Mouse (Mus musculus) spleen, adult 12 weeks (tissue): ENCODE measurements around the gene Cers4.

ENCODE experiments used
- DNase-seq: peaks from one replicate; pipeline ENCODE4 v3.0.0; 2022; ENCODE audit warnings: low spot score

Gene Cers4

DNA sequence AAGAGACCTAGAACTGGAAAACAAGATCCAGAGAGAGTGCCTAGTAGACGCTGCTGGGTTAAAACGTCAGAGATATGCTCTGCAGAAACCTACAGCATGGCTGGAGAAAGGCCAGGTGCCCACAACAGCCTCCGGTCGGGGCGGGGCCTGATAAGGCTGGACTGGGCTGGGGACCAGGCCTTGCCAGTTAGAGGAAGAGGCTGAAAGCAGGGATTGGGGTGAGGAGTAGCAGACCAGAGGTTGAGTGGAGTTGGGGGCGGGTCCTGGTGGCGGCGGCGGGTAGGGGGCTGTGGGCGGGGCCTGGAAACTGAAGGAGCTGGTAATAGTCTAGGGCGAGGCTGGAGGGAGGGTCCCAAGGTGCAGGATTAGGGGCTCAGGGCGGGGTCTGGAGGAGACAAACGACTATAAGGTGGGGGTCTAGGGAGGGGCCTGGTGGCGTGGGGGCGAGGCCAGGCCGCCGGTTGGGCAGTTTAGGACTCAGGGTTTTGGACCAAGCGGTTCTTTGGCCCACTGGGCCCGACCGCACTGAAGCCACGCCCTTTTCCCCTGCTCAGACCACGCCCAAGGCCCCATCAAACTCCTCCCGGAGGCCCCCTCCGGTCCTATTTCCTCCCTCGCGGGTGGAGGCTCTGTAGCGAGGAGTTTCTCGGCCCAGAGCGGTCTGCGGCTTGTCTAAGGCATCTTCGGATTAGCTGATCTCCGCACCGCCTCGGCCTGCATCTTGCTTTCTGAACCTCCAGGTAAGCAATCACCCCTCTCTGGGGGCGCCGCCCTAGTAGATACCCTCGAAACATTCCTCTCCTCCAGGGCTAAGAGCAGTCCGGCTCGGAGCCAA is at the start of gene Cers4:
Cers4 (plus strand) TSS at position 176 of the 835 bp plus-strand sequence.
- peak; percentile 66 for DNase-seq

DNA sequence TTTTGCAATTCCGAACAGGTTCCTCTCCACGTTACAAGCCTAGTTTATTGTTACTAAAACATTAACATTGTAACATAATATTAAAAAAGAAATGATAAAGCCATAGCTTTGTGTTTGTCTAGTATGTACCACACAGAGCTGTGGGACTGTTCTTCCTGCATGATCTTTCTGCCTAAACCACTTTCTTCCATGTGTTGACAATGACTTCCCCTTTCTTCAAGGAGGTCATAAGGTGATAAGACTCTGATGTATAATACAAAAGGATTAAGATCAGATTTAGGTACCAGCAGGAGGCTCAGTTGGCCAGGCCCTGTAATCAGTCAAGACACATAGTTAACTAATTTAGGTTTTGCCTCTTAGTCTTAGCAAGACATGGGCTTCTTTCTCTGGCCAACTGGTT is 34.7 kb upstream of the Cers4 start:
- no peak for DNase-seq

DNA sequence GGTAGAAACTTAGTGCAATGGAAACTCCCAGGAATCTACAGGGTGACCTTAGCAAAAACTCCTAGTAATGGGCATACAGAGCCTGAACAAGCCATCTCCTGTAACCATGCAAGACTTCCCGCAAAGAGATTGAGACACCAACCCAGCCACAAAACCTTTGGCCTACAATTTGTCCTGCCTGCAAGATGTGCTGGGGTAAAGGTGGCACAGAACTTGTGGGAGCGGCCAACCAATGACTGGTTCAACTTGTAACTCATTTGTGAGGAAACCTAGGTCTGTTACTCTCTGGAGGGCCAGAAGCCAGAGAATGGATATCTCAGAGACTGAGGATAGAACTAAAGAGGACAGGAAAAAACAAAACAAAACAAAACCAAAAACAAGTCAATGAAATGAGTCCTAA is 29.8 kb upstream of the Cers4 start:
- DNase-seq, result no peak

DNA sequence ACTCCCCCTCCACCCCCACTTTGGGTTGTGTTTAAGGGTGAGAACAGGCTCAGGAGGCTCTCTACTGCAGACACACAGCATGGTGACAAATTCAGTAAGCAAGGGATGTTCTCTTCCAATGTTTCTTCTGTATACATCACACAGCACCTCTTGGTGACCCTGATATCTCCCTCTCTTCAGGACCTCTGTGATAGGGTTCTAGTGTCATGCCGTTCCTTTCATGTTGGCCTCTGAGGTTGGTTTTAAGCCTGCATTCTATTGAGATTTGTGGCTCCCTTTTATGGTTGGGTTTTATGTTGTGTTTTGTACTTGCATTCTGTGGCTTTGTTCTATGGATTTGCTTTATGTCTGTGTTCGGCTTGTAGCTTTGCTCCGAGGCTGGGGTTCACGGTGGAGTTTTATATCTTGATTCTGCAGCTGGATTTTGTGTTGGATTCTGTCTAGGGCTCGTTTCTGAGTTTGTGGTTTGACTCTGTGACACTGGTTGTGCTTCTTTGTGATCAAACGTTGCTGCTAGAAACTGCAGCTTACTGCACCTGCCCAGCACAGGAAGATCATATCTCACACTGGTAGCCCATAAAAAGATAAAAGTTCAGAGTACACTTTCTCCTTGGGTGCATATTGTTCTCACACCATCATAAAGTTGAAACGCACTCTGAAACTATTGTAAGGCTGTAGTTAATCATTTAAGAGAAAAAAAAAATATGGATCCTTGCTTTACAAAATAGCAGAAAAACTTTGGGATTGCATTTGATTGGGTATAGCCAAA is 18.2 kb upstream of the Cers4 start:
- no peak for DNase-seq

DNA sequence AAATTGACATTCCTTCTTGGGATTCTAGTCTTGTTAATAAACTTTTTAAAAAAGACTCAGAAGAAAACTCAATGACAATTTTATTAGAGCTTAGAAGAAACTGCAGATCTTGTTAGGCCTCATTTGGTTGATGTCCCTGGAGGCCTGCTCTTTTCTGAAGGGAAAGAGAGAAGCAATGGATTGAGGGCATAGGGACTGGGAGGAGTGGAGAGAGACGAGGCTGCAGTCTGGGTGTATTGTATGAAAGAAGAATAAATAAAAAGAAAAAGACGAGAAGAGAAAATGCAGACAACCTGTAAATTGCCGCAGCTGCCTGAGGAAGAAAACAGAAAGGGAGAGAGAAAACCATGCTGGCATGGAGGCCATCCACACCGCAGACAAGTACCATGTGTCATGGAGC is 11.7 kb upstream of the Cers4 start:
- DNase-seq, result no peak

DNA sequence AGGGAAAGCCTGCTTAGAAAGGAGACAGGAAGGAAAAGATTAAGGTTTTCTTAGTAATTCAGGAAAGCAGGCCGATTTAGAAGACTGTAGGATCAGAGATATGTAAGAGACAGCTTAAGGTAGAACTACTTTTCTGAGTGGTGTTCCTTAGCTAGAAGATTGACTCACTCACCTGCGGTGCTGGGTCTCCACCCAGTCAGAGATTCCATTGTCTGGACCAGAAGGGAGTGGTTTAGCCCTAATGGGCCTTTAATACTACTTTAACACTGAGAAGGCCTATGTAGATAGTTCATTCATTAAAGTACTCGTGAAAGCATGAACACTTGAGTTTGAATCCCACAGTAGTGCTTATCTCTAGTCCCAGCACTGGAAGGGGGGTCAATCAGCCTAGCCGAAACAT is 11.2 kb upstream of the Cers4 start:
- DNase-seq, result no peak

DNA sequence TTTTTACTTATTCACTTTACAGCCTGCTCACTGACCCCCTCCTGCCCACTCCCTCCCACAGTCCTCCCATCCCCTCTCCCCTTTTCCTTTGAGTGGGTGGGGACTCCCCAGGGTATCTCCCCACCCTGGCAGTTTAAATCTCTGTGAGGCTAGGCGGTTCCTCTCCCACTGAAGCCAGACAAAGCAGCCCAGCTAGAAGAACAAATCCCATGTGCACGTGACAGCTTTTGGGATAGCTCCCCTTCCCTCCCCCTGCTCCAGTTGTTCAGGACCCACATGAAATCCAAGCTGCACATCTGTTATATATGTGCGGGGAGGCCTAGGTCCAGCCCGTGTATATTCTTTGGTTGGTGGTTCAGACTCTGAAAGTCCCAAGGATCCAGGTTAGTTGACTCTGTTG is 10.3 kb upstream of the Cers4 start:
- no peak for DNase-seq

DNA sequence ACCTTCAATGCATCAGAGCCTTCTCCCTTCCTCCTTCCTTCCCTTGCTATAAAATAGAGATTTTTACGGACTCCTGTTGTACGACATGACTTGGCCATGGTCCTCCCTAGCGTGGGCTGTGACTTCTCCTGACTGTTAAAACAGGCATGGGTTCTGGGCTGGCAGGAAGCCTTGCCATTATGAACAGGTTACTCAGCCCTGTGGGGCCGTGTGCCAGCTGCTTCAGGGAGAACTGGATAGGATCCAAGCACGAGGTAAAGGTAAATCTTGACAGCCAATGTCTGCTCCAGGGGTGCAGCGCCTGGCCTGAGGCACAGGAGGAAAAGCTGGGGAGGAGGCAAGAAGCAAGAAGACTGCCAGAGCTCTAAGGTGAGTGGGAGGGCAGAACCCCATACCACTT is 9.5 kb upstream of the Cers4 start:
- no peak for DNase-seq

DNA sequence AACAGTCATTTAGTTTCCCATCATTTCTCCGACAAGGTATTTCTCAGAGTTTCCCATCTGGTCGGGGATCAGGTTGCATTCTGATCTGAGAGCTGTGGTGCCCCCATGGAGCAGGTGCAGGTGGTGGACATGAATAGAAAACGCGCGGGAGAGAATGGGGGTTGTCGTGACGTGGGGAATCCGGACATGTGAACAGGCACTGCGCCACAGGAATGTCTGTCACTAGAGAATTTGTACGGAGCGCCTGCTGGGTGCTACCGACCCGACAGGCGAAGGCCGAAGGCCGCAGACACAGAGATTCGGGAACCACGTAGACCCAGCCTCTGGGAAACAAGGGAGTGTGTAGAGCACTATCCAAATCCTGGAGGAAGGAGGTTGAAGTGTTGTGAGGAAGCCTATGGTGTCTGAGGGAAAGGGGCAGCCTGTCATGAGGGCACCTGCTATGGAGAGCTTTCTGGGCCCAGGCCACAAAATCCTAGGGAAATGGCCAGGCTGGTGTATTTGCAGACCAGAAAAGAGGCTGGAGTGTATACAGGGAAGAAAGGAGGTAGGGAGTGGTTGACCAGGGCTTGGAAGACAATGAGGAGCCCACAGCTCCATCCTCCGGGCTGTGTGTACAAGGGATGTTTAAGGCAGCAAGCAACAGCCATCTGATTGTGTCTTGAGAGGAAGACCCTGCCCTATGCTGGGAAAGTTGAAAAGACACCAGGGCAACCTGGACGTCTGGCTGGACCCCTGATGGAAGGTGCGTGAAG is 1.0 kb downstream of the Cers4 start:
- peak; percentile 5 for DNase-seq

DNA sequence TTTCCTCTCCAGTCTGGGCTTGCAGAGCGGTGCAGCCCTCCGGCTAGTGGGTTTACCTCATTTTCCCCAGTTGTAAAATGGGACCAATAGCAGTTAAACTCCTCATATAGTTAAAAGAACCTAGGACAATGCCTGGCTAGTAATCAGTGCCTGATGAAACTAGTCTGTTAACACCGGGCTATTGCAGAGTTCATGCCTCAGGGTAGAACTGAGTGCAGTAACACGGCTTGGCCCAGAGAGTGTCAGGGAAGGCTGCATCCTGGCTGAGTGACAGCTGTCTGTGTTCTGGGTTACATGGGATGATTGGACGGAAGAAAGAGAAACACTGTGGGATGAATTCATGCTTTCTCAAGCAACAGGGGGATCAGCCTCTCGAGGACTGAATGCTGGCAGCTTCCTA is 3.1 kb downstream of the Cers4 start:
- DNase-seq, result no peak

DNA sequence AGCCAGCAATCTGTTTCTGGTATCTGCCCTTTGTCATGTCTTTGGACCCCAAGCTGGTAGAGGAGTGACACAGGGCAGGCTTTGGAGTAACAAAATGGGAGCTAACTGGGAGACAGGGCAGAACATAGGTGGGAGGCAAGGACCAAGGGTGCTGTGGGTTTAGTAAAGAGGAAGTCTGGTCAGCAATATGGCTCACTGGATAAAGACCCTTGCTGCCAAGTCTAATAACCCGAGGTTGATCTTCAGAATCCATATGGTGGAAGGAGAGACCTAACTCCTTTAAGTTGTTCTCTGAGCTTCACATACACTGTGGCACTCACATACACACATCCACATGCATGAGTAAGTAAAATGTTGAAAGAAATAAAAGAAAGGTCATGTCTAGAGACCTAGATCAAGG is 4.8 kb downstream of the Cers4 start:
- DNase-seq, result no peak

DNA sequence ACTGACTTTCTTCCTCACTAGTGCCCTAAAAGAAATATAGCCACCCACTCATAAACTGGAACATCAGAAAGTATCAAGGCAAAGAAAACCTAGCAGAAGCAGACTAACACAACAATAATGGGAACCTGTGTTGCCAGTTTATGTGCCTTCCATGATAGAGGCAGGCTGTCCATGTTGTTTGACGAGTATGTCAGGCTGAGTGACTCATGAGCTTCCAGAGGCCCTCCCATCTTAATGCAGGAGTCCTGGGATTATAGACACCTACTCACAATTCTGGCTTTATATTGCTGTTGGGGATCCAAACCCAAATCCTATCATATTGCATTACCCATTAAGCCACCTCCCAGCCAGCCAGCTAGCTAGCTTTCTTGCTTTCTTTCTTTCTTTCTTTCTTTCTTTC is 12.5 kb downstream of the Cers4 start:
- DNase-seq, result no peak

DNA sequence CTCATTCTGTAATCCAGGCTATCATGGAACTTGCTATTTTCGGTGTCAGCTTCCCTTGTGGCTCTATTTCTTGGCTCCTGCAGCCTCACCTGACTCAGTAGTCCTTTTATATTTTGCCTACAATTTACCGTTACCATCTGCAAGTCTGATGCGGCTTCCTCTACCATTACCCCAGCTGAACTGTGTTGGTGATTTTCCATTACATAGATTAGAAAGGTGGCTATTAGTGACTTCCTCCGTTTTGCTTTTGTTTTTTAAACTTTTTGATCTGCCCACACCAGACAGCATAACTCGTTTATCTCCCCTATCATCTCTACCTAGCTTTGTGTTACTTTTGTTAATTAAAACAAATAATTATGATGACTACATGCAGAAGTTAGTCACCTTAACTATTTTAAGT is 14.7 kb downstream of the Cers4 start:
- no peak for DNase-seq

DNA sequence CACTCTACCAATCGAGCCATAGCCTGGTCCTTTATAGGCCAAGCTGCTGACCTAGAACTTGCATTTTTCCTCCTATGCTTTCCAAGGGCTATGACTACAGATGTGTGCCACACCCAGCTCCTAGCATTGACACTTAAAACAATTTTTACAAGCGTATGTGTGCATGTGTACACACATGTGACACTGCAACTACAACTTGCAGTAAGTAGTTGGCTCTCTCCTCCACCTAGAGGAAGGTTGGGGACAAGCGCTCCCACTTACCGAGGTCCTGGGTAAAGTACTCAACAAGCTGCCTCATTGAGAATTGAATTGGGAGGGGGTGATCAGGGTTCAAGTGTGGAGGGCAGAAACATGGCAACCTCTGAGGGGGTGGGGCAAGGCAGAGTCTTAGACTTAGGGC is 18.0 kb downstream of the Cers4 start:
- DNase-seq, result no peak

DNA sequence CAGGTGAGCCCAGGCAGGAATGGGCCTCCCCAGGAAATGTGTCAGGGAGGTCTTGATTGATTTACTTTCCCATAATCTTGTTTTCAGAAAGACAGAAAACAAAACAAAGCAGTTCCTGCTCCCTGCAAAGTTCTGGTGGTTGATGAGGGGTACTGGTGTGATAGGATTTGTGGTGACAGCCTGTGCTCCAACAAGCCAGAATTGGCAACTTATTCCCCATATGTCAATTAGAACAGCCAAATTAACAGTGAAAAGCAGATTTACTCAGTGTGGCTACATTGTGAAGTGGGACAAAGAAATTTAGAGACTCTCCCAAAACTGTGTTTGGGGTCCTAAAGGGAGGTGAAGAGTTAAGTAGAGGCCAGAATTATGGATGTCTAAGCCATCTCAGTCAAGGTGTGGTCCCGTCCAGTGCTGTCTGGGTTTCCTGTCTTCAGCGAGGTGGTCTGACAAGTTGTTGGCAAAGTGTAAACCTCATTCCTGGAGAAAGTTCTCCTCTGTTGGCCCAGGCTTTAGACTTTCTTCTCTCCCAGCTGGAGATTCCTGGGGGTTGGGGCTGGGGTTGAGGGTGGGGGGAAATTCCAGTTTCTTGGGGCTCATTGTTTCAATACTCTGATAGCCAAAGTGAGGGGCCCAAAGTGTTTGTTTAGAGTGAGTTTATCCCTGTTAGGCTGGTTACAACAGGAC is 18.7 kb downstream of the Cers4 start:
- DNase-seq, result no peak

DNA sequence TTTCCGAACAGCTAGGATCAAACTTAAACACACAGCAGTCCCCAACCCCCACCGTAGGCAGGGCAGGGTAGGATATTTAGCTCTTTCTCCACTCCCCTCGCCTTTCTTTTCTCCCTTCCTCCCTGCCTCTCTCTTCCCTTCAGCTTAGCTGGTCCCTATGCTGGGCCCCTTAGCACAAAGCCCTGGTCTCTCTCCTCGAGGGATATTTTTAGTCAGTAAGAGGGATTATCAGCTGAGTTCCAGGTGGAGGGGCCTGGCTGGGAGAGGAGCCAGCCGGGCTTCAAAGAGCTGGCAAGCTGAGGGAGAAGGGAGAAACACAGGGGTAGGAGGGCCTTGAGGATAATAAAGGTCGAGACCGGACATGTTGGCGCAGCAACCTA is 19.3 kb downstream of the Cers4 start:
- DNase-seq, result no peak

DNA sequence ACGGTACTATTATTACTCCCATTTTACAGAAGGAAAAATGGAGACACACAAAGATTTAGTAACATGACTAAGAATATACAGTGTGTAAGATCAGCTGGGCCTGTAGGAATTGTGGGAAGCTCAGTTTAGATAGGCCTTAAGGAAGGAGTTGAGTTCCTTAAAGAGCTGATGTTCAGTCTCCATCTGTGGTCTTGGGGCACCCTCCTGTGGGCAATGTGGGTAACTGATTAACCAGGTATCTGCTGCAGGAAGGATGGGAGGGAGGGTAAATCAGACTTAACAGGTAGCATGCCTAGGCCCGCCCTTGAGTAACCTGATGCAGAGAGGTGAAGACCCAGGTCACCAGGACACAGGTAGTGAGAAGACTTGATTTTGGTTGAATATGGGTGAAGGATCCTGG is 23.3 kb downstream of the Cers4 start:
- DNase-seq, result no peak

DNA sequence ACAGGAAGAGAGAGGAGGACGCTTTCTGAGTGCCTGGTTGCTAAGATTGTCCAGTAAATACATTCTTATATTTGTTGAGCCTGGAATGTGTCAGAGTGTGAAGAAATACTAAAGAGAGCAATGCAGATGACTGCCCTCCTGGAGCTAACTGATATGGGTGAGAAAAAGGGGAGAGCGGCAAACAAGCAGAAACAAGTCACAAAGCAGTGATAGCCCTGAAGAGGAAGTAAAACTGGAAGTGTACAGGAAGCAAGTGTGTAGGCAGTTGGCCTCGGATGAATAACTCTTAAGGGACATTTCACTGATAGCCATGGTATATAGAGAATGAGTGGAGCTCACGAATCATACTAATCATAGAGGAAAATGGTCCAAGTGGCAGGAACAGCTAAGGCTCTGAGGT is 28.6 kb downstream of the Cers4 start:
- no peak for DNase-seq

DNA sequence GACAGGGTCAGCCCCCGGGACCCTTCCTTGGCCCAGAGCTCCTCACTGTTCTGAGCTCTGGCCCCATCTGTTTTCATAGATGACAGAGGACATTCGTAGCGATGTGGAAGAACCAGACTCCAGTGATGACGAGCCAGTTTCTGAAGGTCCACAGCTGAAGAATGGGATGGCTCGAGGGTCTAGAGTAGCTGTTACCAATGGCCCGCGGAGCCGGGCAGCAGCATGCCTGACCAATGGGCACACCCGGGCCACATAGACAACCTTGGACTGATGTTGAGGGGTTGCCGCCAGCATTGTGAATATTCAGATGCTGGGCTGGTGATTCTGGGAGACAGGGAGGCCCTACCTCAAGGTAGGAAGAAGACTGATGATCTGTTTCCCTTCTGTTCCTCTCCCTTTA is 30.7 kb downstream of the Cers4 start:
- no peak for DNase-seq
